Mouse (Mus musculus) embryonic fibroblast, embryonic 13.5 days (primary cell): ENCODE data around the gene Mul1. TPM values are rescaled to one million over a fixed set of nuclear protein-coding genes. Genes with fewer than 3 reads are reported as not detected.
A peak's percentile ranks its signal among the peaks of the same experiment; 100 is the strongest.

Source experiments
- H3K27ac ChIP-seq: 2 replicates; pipeline ENCODE4 v1.5.1; 2012; ENCODE audit warnings: low read length, control low read depth, inconsistent platforms; ENCODE audit not compliant: insufficient read depth
- H3K4me1 ChIP-seq: 2 replicates; pipeline ENCODE4 v1.6.1; 2011; ENCODE audit warnings: low read length; ENCODE audit not compliant: control insufficient read depth, insufficient read depth
- H3K4me3 ChIP-seq: 2 replicates; pipeline ENCODE4 v1.5.1; 2011; ENCODE audit warnings: mild to moderate bottlenecking, control low read depth, low read length; ENCODE audit not compliant: insufficient read depth
- CTCF ChIP-seq: IDR thresholded peaks from 2 replicates; pipeline ENCODE4 v1.5.1; 2011; ENCODE audit warnings: mild to moderate bottlenecking, control low read depth, low read length, moderate library complexity, borderline replicate concordance; ENCODE audit not compliant: insufficient read depth
- POLR2A ChIP-seq: IDR thresholded peaks from 2 replicates; pipeline ENCODE4 v1.6.1; 2011; ENCODE audit warnings: low read depth, mild to moderate bottlenecking, control low read depth, low read length, moderate library complexity
- polyA plus RNA-seq: library from polyadenylated mRNA; stranded (reverse); fragments of >200 nt; gene quantifications from 2 replicates; pipeline ENCODE4 v1.2.4, GENCODE M21; 2011; ENCODE audit warnings: low read depth; ENCODE audit not compliant: missing spikeins, insufficient read length

Gene Mul1
- polyA plus RNA-seq = 14.4 and 15.8 TPM in 2 replicates

DNA sequence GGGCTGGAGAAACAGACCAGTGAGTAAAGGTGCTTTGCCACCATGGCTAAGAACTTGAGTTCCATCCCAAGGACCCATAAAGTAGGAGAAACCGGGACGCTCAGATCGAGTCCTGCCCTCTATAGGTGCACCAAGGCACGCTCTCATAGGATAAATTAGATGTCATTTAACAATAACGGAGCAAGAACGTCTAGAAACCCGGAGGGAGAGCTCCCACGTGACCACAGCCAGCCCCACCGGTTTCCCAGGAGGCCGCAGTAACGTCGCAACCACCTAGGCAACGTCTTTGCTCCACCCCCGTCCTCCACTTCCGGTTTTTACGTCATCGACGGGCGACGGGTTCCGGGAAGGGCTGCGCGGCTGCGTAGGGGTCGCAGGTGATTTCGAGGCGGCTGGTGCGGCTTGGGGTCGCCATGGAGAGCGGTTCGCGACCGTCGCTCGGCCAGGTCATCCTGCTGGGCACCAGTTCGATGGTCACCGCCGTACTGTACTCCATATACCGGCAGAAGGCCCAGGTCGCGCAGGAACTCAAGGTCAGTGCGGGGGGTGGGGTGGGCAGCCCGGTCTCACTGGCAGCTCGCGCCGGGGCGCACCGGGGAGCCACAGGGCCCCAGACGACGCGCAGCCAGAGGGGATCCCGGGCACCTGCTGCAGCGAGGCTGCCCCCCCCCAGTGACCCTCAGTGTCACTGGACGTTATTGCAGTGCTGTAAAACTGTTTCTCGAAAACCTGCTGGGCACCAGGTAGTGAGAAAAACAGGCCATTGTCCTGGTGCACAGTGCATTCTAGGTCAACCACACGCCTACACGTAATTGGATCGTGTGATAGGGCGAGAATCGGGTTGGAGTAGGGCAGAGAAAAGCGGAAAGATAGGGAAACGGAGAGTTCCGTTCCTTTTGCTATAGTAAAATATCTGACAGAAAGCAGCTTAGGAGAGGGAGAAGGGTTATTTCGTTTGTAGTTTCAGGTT, at the start of gene Mul1:
TSS of gene Mul1 (plus strand) at position 325 of the 970 bp plus-strand sequence.
- Histone ChIP-seq H3K4me3 (peak within 1 kb of the TSS; percentile 87), H3K4me1 (0 out of 2 replicates have a peak, but pooled peaks cover 4% of the 10 kb centered on the region), H3K27ac (0 out of 2 replicates have a peak within 1 kb of the TSS, but pooled peaks have one; percentile 1)
- TF ChIP-seq CTCF = no peak
- peak; percentile 65 for TF ChIP-seq POLR2A

DNA sequence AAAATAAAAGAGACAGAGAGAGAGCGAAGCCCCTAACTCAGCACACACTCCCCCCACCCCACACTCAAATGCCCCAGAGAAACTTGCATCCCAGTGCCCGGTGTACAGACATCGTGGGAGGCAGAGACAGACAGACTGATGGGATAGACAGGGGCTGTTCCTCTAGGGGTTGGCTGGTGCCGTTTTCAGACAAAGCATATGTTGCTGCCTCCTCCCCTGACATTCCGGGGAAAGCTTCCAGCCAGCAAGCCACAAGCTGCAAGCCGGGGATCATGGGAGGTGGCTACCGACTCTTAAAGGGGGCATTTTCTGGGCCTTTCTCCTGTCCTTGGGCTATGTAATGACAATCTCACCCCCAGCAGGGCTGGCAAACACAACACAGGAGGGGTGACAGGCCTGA, 40.8 kb upstream of the Mul1 start:
- TF ChIP-seq CTCF (no peak), POLR2A (no peak)
- Histone ChIP-seq H3K4me1 (no peaks in the 10 kb centered on the region), H3K4me3 (no peak overlapping the region), H3K27ac (no peak overlapping the region)

DNA sequence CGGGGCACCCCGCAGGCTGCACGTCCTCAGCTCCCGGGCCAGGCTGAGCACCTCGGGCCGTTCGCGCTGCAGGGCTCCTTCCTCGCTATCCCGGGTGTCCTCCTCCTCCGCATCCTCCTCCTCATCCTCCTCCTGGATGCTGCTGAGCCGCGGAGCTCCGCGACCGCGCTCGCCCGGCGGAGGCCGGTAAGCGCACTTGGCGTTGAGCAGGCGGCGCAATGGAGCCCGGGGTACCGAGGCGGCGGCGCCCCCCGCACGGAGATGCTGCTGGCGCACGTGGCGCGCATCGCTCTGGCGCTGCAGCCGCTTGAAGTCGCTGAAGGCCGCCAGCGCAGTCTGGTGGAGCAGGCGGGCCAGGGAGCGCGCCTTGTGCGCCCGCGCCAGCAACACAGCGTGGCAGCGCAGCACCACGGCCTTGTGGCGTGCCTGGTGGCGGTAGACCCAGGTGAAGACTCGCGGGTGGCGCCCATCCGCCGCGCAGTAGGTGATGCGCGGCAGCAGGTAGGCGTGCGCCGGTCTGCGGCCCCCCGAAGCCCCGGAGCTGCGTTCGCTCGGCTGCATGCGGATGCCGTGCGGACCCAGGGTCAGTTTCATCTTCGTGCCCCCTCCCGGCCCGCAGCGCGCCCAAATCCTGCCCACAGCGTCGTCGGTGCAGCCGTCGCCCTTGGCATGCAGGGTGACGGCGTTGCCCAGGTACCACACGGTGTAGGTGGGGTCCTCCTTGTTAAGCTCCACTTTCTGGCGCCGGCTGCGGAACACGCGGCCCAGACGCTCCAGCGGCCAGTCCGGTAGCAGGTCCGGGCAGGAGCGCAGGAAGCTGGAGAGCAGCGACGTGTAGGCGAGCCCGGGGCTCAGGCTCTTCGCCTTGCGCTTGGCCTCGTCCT, 39.1 kb upstream of the Mul1 start:
- Histone ChIP-seq H3K4me3 (no peak overlapping the region), H3K4me1 (no peaks in the 10 kb centered on the region), H3K27ac (no peak overlapping the region)
- no peak for TF ChIP-seq CTCF
- TF ChIP-seq POLR2A = no peak

DNA sequence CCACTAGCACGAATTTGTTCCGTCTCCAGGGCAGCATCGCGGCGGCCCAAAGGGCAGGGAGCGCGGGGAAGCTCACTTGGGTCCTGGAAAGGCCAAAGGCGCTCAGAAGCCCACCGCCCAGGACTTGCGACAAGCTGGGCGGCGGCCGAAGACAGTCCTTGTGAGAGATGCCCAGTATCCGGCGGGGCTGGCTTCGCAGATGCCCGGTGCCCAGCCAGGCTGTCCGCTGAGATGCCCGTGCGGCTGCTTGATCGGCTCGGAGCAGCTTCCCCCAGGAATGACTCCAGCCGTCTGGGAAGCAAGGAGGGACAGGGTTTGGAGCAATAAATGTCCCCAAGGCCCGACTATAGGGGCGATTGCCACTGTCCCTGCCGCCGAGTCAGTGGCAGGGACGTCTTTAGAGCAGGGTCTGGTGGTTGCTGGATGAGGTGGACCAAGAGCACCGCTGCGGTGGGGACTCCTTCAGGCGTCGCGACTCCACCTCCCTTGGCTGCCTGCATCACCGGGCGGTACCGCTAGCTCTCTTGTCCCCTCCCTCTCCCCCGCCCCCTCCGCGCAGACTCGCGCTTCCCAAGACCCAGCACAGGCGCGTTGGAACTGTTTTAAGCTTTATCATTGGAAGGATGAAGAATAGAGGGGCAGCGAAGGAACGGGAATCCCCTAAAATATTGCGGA, 38.4 kb upstream of the Mul1 start, which contains the start of gene Fam43b:
TSS of gene Fam43b (minus strand) at position 558 of the 675 bp plus-strand sequence.
- H3K27ac ChIP-seq = no peak within 1 kb of the TSS
- H3K4me3 ChIP-seq = peak within 1 kb of the TSS; percentile 26
- no peaks in the 10 kb centered on the region for H3K4me1 ChIP-seq
- TF ChIP-seq CTCF = no peak
- no peak for TF ChIP-seq POLR2A

DNA sequence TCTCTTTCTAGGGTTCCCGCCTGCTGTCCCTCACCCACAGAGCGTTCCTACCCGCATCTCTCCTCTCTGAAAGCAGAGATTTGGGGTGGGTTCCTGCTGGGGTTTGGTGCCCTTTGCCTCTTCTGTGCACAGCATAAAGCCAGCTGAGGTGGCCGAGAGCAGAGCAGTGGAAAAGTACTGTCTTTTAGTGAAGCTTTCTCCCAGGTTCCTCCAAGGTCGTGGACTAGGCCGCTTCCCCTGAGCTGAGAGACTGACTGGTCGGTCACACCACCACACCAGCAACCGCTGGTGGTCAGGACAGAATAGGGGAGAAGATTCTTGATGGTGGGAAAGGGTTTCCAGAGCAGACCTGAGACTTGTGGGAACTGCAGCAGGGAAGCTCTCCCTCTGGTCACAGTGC, 37.8 kb upstream of the Mul1 start:
- no peak for TF ChIP-seq POLR2A
- no peak for TF ChIP-seq CTCF
- H3K4me1 ChIP-seq = no peaks in the 10 kb centered on the region
- H3K4me3 ChIP-seq = no peak overlapping the region
- no peak overlapping the region for H3K27ac ChIP-seq

DNA sequence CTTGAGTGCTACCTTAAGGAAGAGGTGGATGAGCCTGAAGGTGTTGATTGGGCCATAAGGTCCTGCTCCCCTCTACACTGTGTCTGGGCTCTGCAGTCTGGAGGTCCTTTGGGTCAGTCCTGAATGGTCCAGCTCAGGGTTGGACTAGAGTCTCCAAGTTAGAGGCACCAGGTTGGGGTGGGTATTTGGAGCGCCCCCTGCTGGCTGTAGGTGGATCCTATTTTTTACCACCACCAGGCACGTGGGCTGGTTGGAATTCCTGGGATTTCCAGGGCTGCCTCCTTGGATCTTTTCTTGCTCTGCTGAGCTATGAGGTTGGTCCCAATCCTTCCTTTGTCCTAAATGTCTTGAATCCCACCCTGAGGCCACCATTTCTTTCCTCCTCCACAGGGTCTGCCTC, 29.7 kb upstream of the Mul1 start:
- no peak for TF ChIP-seq POLR2A
- TF ChIP-seq CTCF = no peak
- Histone ChIP-seq H3K4me1 (no peaks in the 10 kb centered on the region), H3K27ac (no peak overlapping the region), H3K4me3 (no peak overlapping the region)

DNA sequence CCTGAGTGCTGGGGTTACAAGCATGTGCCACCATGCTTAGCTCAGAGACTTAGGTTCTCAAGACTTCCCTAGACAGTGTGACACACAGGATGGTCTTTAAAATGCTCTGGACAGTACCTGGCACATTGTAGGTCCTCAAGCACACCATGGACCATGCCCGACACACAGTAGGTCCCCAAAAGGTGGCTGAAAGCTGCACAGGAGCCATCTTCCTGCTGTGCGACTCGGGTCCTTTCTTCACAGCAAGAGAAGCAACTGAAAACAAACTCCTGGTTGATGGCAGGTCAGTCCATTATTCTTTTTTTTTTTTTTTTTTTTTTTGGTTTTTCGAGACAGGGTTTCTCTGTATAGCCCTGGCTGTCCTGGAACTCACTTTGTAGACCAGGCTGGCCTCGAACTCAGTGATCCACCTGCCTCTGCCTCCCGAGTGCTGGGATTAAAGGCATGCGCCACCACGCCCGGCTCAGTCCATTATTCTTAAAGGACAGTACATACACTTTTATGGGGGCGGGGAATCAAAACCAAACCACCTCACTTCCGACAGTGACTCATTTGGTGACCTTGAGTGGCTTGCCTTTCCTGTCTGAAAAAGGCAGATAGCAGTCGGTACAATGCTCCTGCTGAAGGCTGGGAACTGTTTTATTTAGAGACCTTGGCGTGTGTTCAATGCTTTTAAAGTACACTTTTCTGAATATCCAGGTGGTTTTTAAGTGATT, 26.8 kb upstream of the Mul1 start:
- TF ChIP-seq CTCF (no peak), POLR2A (no peak)
- H3K4me1 ChIP-seq = no peaks in the 10 kb centered on the region
- no peak overlapping the region for H3K4me3 ChIP-seq
- no peak overlapping the region for H3K27ac ChIP-seq

DNA sequence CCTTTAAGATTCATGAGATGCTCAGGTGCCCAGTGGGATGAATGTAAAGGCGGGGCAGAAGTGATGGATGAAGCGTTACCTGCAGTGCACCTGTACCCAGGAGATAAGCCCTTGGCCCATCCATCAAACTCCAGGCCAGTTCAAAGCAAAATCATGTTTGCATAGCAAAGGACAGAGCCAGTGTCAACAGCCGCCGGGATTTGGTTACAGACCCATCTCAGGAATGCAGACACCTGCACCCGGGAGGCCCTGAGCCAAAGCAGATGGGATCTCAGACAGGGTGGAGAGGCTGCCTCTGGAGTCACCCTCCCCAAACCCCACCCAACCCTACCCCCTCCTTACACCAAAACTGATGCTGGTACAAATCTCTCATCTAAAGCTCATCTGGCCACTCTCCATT, 23.5 kb upstream of the Mul1 start:
- TF ChIP-seq CTCF (no peak), POLR2A (no peak)
- H3K4me1 ChIP-seq = no peaks in the 10 kb centered on the region
- H3K27ac ChIP-seq = no peak overlapping the region
- no peak overlapping the region for H3K4me3 ChIP-seq
